Mouse (Mus musculus) heart, postnatal 0 days (tissue): ENCODE results near the gene Rbms2.

ENCODE experiments used
- CTCF ChIP-seq: IDR thresholded peaks from 2 replicates; pipeline ENCODE4 v1.5.1; 2016; ENCODE audit warnings: antibody characterized with exemption, control low read depth, low read depth
- EP300 ChIP-seq: IDR thresholded peaks from 2 replicates; pipeline ENCODE4 v1.6.1; 2016; ENCODE audit warnings: antibody characterized with exemption, low read depth

- TF ChIP-seq EP300: no peak
- no peak for TF ChIP-seq CTCF
Measured at GRCm38 (mm10) chr10:128212148-128212547, 32.1 kb upstream of the Rbms2 start.
